Mouse (Mus musculus) C2C12 (cell line): ENCODE measurements at regions not wholly inside any gene's neighbourhood (a gene's known extent, or its start where the extent isn't known, plus 50 kb on each side); places are given as distances from the start of the nearest gene placed in this dataset.

Experiments used
- CTCF ChIP-seq: IDR thresholded peaks from one replicate; pipeline ENCODE4 v1.5.1; 2011; ENCODE audit not compliant: control insufficient read depth, insufficient read depth, insufficient read length
- FOSL1 ChIP-seq: IDR thresholded peaks from one replicate; pipeline ENCODE4 v1.8.0; 2011; ENCODE audit warnings: mild to moderate bottlenecking, low read length; ENCODE audit not compliant: poor library complexity, insufficient read depth, severe bottlenecking
- MAX ChIP-seq: IDR thresholded peaks from one replicate; pipeline ENCODE4 v1.6.1; 2011; ENCODE audit warnings: mild to moderate bottlenecking, control low read depth
- MYOD1 ChIP-seq: IDR thresholded peaks from one replicate; pipeline ENCODE4 v1.6.1; 2011; ENCODE audit warnings: low read depth; ENCODE audit not compliant: control insufficient read depth, insufficient read length
- MYOG ChIP-seq: IDR thresholded peaks from one replicate; pipeline ENCODE4 v1.6.1; 2011; ENCODE audit not compliant: control insufficient read depth, insufficient read length; ENCODE audit errors: extremely low read depth
- USF1 ChIP-seq: IDR thresholded peaks from one replicate; pipeline ENCODE4 v1.6.1; 2011; ENCODE audit warnings: low read depth, mild to moderate bottlenecking, control low read depth, moderate library complexity

GRCm38 (mm10) chr13:107752745-107753144 is 291.5 kb upstream of the Smim15 start:
- TF ChIP-seq CTCF, result no peak
- TF ChIP-seq MYOD1, result no peak
- no peak for TF ChIP-seq FOSL1
- no peak for TF ChIP-seq USF1
- no peak for TF ChIP-seq MYOG
- TF ChIP-seq MAX, result no peak
